Mouse (Mus musculus) neutrophil, adult 5-6 weeks (primary cell): ENCODE measurements around the gene Tas2r102. TPM values are rescaled to one million over a fixed set of nuclear protein-coding genes. Genes with fewer than 3 reads are reported as not detected.

Experiments
- ATAC-seq: fragments of 151-379, 151-347 bp; 2 replicates; pipeline ENCODE4 v1.8.0; 2017; ENCODE audit warnings: mild to moderate bottlenecking, moderate TSS enrichment; ENCODE audit not compliant: insufficient number of reproducible peaks, poor library complexity, low FRiP score, severe bottlenecking; ENCODE audit errors: extremely low read depth
- total RNA-seq: library from RNA; stranded (forward); fragments of 200-1000 nt; gene quantifications from 2 replicates; pipeline ENCODE4 v1.2.3, GENCODE M21; 2017

Tas2r102 gene
- not detected in 2 replicates for total RNA-seq

DNA sequence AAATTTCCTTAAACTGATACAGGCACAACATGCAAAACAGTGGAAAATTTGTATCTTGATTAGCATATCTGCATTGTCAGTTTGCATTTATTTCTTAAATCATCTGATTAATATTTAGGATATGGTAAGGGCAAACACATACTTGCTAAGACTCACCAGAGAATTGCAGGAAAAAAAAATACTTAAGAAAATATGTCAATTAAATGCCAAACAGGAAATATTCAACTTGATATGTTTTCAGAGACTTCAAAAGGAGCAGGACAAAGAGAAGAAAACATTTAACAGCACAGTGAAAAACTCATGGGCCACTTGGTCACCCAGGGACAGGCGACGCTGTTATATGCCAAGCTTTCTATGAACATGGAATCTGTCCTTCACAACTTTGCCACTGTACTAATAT, at the start of gene Tas2r102:
Tas2r102 (plus strand) TSS at position 301 of the 400 bp plus-strand sequence.
- ATAC-seq: no peak

DNA sequence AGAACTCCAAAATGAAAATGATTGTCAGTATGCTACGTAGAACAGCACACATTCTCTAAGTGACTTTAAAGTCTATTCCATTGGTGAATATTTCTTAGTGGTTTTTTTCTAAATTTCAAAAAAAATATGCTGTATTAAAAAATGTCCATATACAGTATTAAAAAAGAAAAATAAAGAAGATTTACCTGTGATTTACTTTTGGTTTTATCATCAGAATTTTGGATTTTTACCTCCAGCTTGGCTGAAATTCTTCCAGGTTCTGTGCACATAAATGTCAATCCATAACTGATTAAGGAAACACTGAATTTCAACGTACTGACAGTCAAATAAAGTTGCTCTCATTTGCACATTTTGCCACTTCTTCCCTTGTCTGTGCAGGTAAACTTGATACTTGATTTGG, 24.0 kb upstream of the Tas2r102 start, which contains the start of gene Tas2r115:
Tas2r115 (minus strand) TSS at position 101 of the 400 bp plus-strand sequence.
- no peak for ATAC-seq

DNA sequence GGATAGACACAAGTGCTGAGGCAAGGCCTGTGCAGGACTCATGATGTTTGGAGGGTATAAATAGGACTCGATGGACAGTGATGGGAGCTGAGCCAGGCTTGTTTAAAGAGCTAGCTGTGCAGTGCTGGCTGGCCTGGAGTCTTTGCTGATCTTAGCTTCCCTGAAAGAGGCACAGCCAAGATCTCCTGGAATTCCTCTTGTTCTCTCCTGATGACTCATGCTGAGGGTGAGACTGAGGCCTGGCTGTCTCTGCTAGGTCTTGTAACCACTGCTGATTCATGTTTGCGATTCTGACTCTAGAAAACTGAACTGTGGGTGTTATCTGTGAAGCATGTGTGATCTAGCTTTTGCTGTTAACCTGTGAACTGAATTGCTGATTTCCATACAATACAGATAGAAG, 11.7 kb upstream of the Tas2r102 start:
- no peak for ATAC-seq

DNA sequence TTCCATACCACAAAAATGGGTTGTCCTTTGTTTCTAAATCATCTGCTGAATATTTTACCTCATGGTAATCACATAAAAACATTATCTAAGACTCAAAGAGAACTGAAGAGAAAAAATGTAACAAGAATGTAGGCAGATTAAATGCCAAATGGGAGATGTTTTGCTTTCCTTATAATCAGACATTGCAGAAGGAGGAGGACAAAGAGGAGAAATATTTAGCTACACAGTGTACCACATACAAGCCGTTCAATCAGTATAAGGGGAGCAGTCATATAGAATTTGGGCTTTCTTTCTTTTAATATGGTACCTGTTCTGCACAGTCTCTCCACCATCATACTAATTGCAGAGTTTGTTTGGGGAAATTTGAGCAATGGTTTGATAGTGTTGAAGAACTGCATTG, 7.5 kb upstream of the Tas2r102 start, which contains the start of gene Tas2r124:
Tas2r124 (plus strand) TSS at position 301 of the 400 bp plus-strand sequence.
- ATAC-seq: no peak

- no peak for ATAC-seq
Observed at GRCm38 (mm10) chr6:132778062-132778461, 16.1 kb downstream of the Tas2r102 start, which contains the start of gene Tas2r136. Gene Tas2r136, minus strand, starts transcription at chr6:132778162.

DNA sequence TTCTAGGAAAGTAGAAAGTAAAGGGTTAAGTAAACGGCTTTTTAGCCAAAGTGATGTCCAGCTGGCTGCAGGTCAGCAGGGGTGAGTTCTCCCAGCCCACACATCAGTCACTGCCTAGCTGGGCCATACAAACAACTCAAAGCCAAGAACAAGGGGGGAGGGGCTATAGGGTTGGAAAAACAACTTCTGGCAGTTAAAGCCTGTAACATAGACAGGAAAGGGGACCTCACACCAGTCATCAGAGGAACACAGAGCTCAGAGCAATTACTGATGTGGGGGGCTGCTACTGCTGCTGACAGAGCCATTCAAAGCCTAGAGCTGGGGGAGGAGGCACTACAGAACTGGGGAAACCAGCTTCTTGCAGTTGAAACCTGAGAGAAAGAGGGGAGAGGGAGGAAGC, 33.5 kb downstream of the Tas2r102 start:
- no peak for ATAC-seq

DNA sequence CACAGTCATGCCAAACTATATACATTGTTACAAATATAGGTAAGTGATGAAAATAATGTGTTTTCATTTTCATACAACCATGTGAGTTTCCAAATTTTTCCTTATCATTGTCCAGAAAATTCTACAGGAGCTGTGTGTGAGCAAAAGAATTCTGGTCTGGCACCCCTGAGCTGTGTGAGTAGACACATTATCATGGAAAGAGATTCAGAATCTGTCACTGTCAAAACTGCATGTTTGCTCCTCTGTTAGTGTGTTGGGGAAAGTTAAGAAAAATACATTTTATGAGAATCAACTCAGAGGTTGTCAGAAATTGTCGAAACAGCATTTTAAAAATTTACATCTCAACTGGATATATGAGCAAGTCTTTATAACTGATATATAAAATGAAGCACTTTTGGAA, 40.6 kb downstream of the Tas2r102 start, which contains the start of gene Tas2r117:
Tas2r117 (plus strand) TSS at position 301 of the 400 bp plus-strand sequence.
- ATAC-seq: no peak

Other genes starting within 250 kb of the Tas2r102 start
- not detected in 2 replicates for gene Prh1, start 192.3 kb upstream of the Tas2r102 start, total RNA-seq
- gene Prp2, start 166.2 kb upstream of the Tas2r102 start, total RNA-seq: not detected in 2 replicates
- not detected in 2 replicates for gene A630073D07Rik, start 110.6 kb upstream of the Tas2r102 start, total RNA-seq
- gene Tas2r120, start 105.2 kb upstream of the Tas2r102 start, total RNA-seq: not detected in 2 replicates
- gene Tas2r121, start 61.1 kb upstream of the Tas2r102 start, total RNA-seq: not detected in 2 replicates
- gene Tas2r122, start 50.2 kb upstream of the Tas2r102 start, total RNA-seq: not detected in 2 replicates
- gene Tas2r115, start 24.1 kb upstream of the Tas2r102 start, total RNA-seq: not detected in 2 replicates
- gene Tas2r124, start 7.4 kb upstream of the Tas2r102 start, total RNA-seq: not detected in 2 replicates
- gene Tas2r136, start 16.0 kb downstream of the Tas2r102 start, total RNA-seq: not detected in 2 replicates
- not detected in 2 replicates for gene Tas2r117, start 40.7 kb downstream of the Tas2r102 start, total RNA-seq
- not detected in 2 replicates for gene Tas2r123, start 85.0 kb downstream of the Tas2r102 start, total RNA-seq
- not detected in 2 replicates for gene Tas2r116, start 93.3 kb downstream of the Tas2r102 start, total RNA-seq
- gene Tas2r110, start 105.9 kb downstream of the Tas2r102 start, total RNA-seq: not detected in 2 replicates
- not detected in 2 replicates for gene Tas2r113, start 130.9 kb downstream of the Tas2r102 start, total RNA-seq
- not detected in 2 replicates for gene Tas2r125, start 147.5 kb downstream of the Tas2r102 start, total RNA-seq
- not detected in 2 replicates for gene Tas2r129, start 189.0 kb downstream of the Tas2r102 start, total RNA-seq
- not detected in 2 replicates for gene Tas2r131, start 195.8 kb downstream of the Tas2r102 start, total RNA-seq
- gene Tas2r109, start 218.8 kb downstream of the Tas2r102 start, total RNA-seq: not detected in 2 replicates